Mouse (Mus musculus): Measurements from ENCODE around the gene Chil6.

The Chil6 gene

GRCm38 (mm10) chr3:106406082-106406481 lies at the start of gene Chil6:
Chil6 (minus strand) TSS chr3:106406182.
- DNase-seq (ENCODE audit: low spot score in 2 of 2) = no peak

DNA sequence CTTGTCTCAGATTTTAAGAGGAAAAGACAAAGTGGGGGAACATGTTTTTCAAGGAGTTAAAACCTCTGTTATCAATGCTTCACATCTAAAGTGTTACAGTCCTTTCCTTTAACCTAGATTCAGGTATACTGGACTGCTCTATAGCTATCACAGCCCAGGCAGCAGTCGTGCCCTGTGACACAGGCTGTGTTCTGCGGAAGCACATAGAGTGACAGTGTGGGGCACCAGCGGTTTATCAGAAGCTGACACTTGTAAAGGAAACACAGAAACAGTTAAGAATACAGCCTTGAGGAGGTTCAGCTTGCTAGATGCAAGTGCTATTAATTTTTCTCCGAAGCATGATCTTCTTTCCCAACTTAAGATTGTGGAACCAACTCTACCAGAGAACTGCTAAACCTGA lies 46.6 kb upstream of the Chil6 start:
- DNase-seq (ENCODE audit: low spot score in 2 of 2) = no peak

DNA sequence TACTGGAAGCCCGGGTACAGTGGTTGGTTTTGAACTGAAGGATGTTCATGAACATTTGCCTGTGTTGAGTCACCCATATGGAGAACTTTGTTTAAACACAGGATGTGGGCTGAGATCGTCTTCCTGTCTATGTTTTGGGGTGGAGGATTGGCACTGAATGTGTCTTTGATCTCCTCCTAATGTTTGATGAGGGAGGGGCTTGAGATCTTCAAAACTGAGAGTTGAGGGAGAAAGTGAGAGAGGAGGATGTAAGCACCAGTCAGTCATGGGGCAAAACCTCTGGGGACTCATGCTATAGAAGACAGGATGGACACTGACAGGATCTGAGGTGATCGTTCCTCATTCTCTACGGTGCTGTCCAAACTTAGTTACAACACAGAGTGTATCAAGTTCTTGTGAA lies 43.6 kb upstream of the Chil6 start:
- no peak for DNase-seq (ENCODE audit: low spot score in 2 of 2)

DNA sequence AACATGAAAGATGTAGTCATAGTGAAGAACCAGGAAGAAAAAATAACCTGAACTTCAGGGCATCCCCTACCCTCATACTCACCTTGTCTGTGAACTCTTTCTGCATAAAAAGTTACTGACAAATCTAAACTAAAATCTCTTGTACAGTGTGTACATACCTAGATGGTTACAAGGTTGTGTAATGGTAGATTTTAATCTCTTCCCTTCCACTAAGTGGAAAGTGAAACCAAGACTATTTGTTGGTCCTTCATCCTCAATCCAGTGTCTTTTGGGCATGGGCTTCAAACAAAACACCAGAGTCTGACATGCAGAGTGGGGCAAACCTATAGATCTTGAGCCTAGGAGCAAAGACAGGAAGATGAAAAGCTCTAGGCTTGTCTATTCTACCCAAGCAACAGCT lies 43.0 kb upstream of the Chil6 start:
- peak in 1 of 2 experiments; percentile 13 for DNase-seq (ENCODE audit: low spot score in 2 of 2)

DNA sequence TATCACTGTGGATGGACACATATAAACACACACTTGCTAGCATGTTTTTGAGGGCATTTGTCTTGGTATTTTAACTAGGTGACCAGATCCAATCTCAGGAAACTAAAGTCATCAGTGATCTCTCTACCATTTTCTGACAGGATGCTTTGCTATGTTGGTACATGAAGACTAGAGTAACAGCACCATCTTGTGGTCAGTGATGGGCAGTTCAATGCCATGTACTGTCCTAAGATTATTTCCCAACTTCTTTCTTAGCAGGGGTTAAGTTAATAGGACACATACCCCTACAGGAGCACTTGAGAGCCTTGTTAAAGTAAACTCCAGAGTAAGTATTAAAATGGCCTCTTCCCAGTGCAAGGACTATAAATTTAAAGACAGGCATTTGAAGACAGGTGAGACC lies 42.6 kb upstream of the Chil6 start:
- DNase-seq (ENCODE audit: low spot score in 2 of 2) = peak in 1 of 2 experiments; percentile 6
